Comparison of ENCODE assay signal across 22 mouse cellular contexts in the genomic region with DNA sequence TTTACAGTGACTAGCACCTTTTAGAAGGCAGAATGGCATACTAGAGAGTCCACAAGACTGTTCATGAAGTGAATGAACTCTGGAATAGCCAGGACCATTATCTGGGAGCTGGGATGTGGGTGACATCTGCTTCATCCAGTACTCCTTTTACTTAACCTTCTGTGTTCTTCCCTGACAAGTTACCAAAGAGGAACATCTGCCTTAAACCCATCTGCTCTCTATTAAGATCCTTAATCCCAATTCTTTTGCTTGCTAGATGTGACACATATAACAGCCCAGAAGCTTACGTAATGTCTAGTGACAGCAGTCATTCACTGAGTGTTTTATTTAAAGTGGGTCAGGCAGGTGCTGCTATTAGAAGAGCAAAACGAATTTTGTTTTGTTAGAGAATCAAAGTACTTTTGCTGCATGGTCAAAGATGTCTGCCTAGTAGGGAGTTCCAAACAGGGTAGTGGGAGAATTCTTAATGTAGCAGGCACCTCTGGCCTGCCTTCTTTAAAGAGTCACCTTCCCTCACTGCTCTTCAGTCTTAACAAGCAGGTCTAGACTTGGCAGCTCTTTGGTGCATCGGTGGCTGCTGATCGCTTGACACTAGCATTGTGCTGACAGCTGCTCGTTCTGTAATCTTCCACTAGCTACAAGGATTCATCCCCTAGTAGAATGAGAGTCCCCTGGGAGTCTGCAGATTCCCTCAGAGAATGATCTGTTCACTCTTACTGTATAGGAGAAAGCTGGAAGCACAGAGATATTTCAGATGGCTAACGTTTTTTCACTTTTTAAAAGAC. TPM values are rescaled to one million over a fixed set of nuclear protein-coding genes. Genes with fewer than 3 reads are reported as not detected.
DNase-seq lines count a peak whose midpoint lies in the region; ATAC-seq and TF ChIP-seq lines count a peak whose summit lies in the region.
"Had no signal": no experiment of that assay in that cellular context is flagged by ENCODE, and none has a peak within 500 bp of the region (broad histone marks: within the 10 kb centered on the region; RNA-seq: fewer than 3 reads in every experiment).

No protein-coding gene starts in this region.

- 71% methylated on average over 6 of the region's 6 CpGs for WGBS in embryonic facial prominence, embryonic 14.5 days
- 78% methylated on average over 6 of the region's 6 CpGs for WGBS in embryonic facial prominence, embryonic 10.5 days
- WGBS in heart, embryonic 13.5 days, result 39% methylated on average over 6 of the region's 6 CpGs
- 38% methylated on average over 6 of the region's 6 CpGs for WGBS in heart, embryonic 12.5 days
- WGBS in midbrain, postnatal 0 days, result 57% methylated on average over 6 of the region's 6 CpGs
- 57% methylated on average over 6 of the region's 6 CpGs for WGBS in midbrain, embryonic 13.5 days

- H3K27ac ChIP-seq in embryonic facial prominence, embryonic 14.5 days (replicated peaks; ENCODE audit: low read depth, low read length), result no peak overlapping the region
- H3K27ac ChIP-seq in embryonic facial prominence, embryonic 10.5 days (replicated peaks), result no peak overlapping the region
- 0 out of 2 replicates have a peak overlapping the region, but pooled peaks have one; percentile 31 for H3K27ac ChIP-seq in heart, embryonic 13.5 days (replicated peaks)
- no peak overlapping the region for H3K27ac ChIP-seq in heart, embryonic 12.5 days (ENCODE audit: poor library complexity, severe bottlenecking)
- H3K27ac ChIP-seq in midbrain, postnatal 0 days (ENCODE audit: low read depth, low read length), result no peak overlapping the region
- no peak overlapping the region for H3K27ac ChIP-seq in midbrain, embryonic 13.5 days
- H3K27ac ChIP-seq: embryonic facial prominence, embryonic 12.5 days; forebrain, embryonic 13.5 days; hindbrain, embryonic 12.5 days; layer of hippocampus, adult 2 months; macrophage; neural tube, embryonic 12.5 days had no signal

- no peak overlapping the region for H3K9ac ChIP-seq in embryonic facial prominence, embryonic 14.5 days (ENCODE audit: low read depth, low read length)
- no peak overlapping the region for H3K9ac ChIP-seq in heart, embryonic 13.5 days
- H3K9ac ChIP-seq in heart, embryonic 12.5 days, result no peak overlapping the region
- no peak overlapping the region for H3K9ac ChIP-seq in midbrain, postnatal 0 days (replicated peaks; ENCODE audit: low read length, poor library complexity, severe bottlenecking)
- H3K9ac ChIP-seq in midbrain, embryonic 13.5 days (replicated peaks), result no peak overlapping the region
- H3K9ac ChIP-seq: embryonic facial prominence, embryonic 12.5 days; forebrain, embryonic 13.5 days; hindbrain, embryonic 12.5 days; neural tube, embryonic 12.5 days had no signal

- H3K4me1 ChIP-seq in embryonic facial prominence, embryonic 14.5 days (ENCODE audit: control insufficient read depth, insufficient read depth, low read length), result no peaks in the 10 kb centered on the region
- no peaks in the 10 kb centered on the region for H3K4me1 ChIP-seq in embryonic facial prominence, embryonic 10.5 days
- peaks cover 14% of the 10 kb centered on the region for H3K4me1 ChIP-seq in heart, embryonic 13.5 days
- H3K4me1 ChIP-seq in heart, embryonic 12.5 days (replicated peaks), result peaks cover 7% of the 10 kb centered on the region
- no peaks in the 10 kb centered on the region for H3K4me1 ChIP-seq in midbrain, postnatal 0 days (ENCODE audit: insufficient read depth, low read length)
- peaks cover 22% of the 10 kb centered on the region; the same call in 1 of the 2 replicates for H3K4me1 ChIP-seq in midbrain, embryonic 13.5 days (replicated peaks)
- H3K4me1 ChIP-seq: embryonic facial prominence, embryonic 12.5 days; hindbrain, embryonic 12.5 days; neural tube, embryonic 12.5 days had no signal

- no peaks in the 10 kb centered on the region for H3K9me3 ChIP-seq in embryonic facial prominence, embryonic 14.5 days (ENCODE audit: control insufficient read depth, low read length)
- H3K9me3 ChIP-seq in embryonic facial prominence, embryonic 10.5 days, result no peaks in the 10 kb centered on the region
- H3K9me3 ChIP-seq in heart, embryonic 13.5 days, result no peaks in the 10 kb centered on the region
- H3K9me3 ChIP-seq in heart, embryonic 12.5 days (replicated peaks), result no peaks in the 10 kb centered on the region
- no peaks in the 10 kb centered on the region for H3K9me3 ChIP-seq in midbrain, postnatal 0 days (ENCODE audit: low read length)
- no peaks in the 10 kb centered on the region for H3K9me3 ChIP-seq in midbrain, embryonic 13.5 days
- H3K9me3 ChIP-seq: embryonic facial prominence, embryonic 12.5 days; forebrain, embryonic 13.5 days; hindbrain, embryonic 12.5 days; neural tube, embryonic 12.5 days had no signal

- H3K27me3 ChIP-seq in embryonic facial prominence, embryonic 14.5 days (replicated peaks; ENCODE audit: control insufficient read depth, insufficient read depth, low read length), result no peaks in the 10 kb centered on the region
- no peaks in the 10 kb centered on the region for H3K27me3 ChIP-seq in embryonic facial prominence, embryonic 10.5 days (replicated peaks; ENCODE audit: low read depth, poor library complexity, severe bottlenecking)
- no peaks in the 10 kb centered on the region for H3K27me3 ChIP-seq in heart, embryonic 13.5 days (replicated peaks)
- no peaks in the 10 kb centered on the region for H3K27me3 ChIP-seq in heart, embryonic 12.5 days (replicated peaks)
- no peaks in the 10 kb centered on the region for H3K27me3 ChIP-seq in midbrain, postnatal 0 days (ENCODE audit: insufficient read depth, low read length)
- no peaks in the 10 kb centered on the region for H3K27me3 ChIP-seq in midbrain, embryonic 13.5 days
- H3K27me3 ChIP-seq: embryonic facial prominence, embryonic 12.5 days; forebrain, embryonic 13.5 days; hindbrain, embryonic 12.5 days; neural tube, embryonic 12.5 days had no signal

- peak; percentile 34 for DNase-seq in embryonic facial prominence, embryonic 14.5 days (ENCODE audit: low spot score)
- no peak for DNase-seq in embryonic facial prominence, embryonic 10.5 days (ENCODE audit: low spot score)
- peak; percentile 21 for DNase-seq in midbrain, postnatal 0 days (ENCODE audit: low spot score)
- peak; percentile 73 for DNase-seq in retina, postnatal 1 day
- DNase-seq: adrenal gland, adult 2 months; cerebellum, adult 9-11 months; gastrocnemius, postnatal 10 days; kidney, adult 8-10 months; kidney, postnatal 10 days had no signal

- peaks cover 32% of the 10 kb centered on the region; the same call in 1 of the 2 replicates for H3K36me3 ChIP-seq in embryonic facial prominence, embryonic 14.5 days (ENCODE audit: control insufficient read depth, insufficient read depth, low read length)
- H3K36me3 ChIP-seq in embryonic facial prominence, embryonic 10.5 days (replicated peaks), result peaks cover 4% of the 10 kb centered on the region; the same call in 1 of the 2 replicates
- peaks cover 85% of the 10 kb centered on the region for H3K36me3 ChIP-seq in heart, embryonic 13.5 days
- H3K36me3 ChIP-seq in heart, embryonic 12.5 days, result peaks cover 51% of the 10 kb centered on the region
- peaks cover 4% of the 10 kb centered on the region; the same call in 1 of the 2 replicates for H3K36me3 ChIP-seq in midbrain, postnatal 0 days (ENCODE audit: insufficient read depth, low read length)
- H3K36me3 ChIP-seq in midbrain, embryonic 13.5 days, result peaks cover 35% of the 10 kb centered on the region

- ATAC-seq in embryonic facial prominence, embryonic 14.5 days (ENCODE audit: low read depth), result no peak
- no peak for ATAC-seq in heart, embryonic 13.5 days (ENCODE audit: extremely low read depth, insufficient number of reproducible peaks, low FRiP score, low TSS enrichment)
- ATAC-seq in heart, embryonic 12.5 days (ENCODE audit: insufficient number of reproducible peaks, low FRiP score), result no peak
- ATAC-seq in midbrain, postnatal 0 days (ENCODE audit: low FRiP score), result no peak
- ATAC-seq in midbrain, embryonic 13.5 days, result no peak
- ATAC-seq in inflammation-experienced regulatory T-cells, adult 6 months, result no peak
- ATAC-seq: forebrain, embryonic 13.5 days; lung, postnatal 0 days had no signal

- no peak overlapping the region for H3K4me3 ChIP-seq in embryonic facial prominence, embryonic 14.5 days (ENCODE audit: low read depth, low read length)
- no peak overlapping the region for H3K4me3 ChIP-seq in embryonic facial prominence, embryonic 10.5 days
- H3K4me3 ChIP-seq in heart, embryonic 13.5 days, result no peak overlapping the region
- no peak overlapping the region for H3K4me3 ChIP-seq in heart, embryonic 12.5 days
- H3K4me3 ChIP-seq in midbrain, postnatal 0 days (ENCODE audit: low read depth, low read length), result no peak overlapping the region
- no peak overlapping the region for H3K4me3 ChIP-seq in midbrain, embryonic 13.5 days (replicated peaks)
- H3K4me3 ChIP-seq: embryonic facial prominence, embryonic 12.5 days; erythroblast, embryonic 14.5 days; forebrain, embryonic 13.5 days; hindbrain, embryonic 12.5 days; layer of hippocampus, adult 2 months; neural tube, embryonic 12.5 days had no signal

- no peak overlapping the region for H3K4me2 ChIP-seq in embryonic facial prominence, embryonic 14.5 days (ENCODE audit: low read depth, low read length)
- H3K4me2 ChIP-seq in heart, embryonic 13.5 days, result no peak overlapping the region
- no peak overlapping the region for H3K4me2 ChIP-seq in heart, embryonic 12.5 days
- no peak overlapping the region for H3K4me2 ChIP-seq in midbrain, postnatal 0 days (ENCODE audit: low read depth, low read length, poor library complexity, severe bottlenecking)
- no peak overlapping the region for H3K4me2 ChIP-seq in midbrain, embryonic 13.5 days (replicated peaks)
- H3K4me2 ChIP-seq: embryonic facial prominence, embryonic 12.5 days; forebrain, embryonic 13.5 days; hindbrain, embryonic 12.5 days; neural tube, embryonic 12.5 days had no signal

- TF ChIP-seq CTCF in midbrain, postnatal 0 days (IDR thresholded peaks at IDR 0.05), result no peak

RNA-seq across cellular contexts. Expression of a gene that starts 27.9 kb away (rescaled TPM):
- 22.8 and 24.4 TPM in 2 replicates for polyA plus RNA-seq in embryonic facial prominence, embryonic 14.5 days (2014; fragmentation: Nextera tagmentation; extraction: Ambion mirVana)
- 42.0 and 43.2 TPM in 2 replicates for polyA plus RNA-seq in embryonic facial prominence, embryonic 10.5 days (2016; fragmentation: Nextera tagmentation; extraction: Ambion mirVana)
- 17.9 TPM in 2 replicates for polyA plus RNA-seq in heart, embryonic 13.5 days (2015; fragmentation: Nextera tagmentation; extraction: Ambion mirVana)
- 26.5 and 26.8 TPM in 2 replicates for polyA plus RNA-seq in heart, embryonic 12.5 days (2016; fragmentation: Nextera tagmentation; extraction: Ambion mirVana)
- 1.4 and 2.2 TPM in 2 replicates for total RNA-seq in midbrain, postnatal 0 days (2014; rRNA removed)
- polyA plus RNA-seq in midbrain, postnatal 0 days (2015; fragmentation: Nextera tagmentation; extraction: Ambion mirVana), result 2.2 and 3.5 TPM in 2 replicates
- polyA plus RNA-seq in midbrain, embryonic 13.5 days (2015; fragmentation: Nextera tagmentation; extraction: Ambion mirVana), result 16.7 and 17.6 TPM in 2 replicates
- 10 to 100 TPM in 1 of 3 experiments, 1 to 10 TPM in 2; 1.4 to 35.4 (median 4.2) TPM for polyA plus RNA-seq in inflammation-experienced regulatory T-cells, adult 6 months (2017; shearing (Covaris generic))
- polyA plus RNA-seq: adrenal gland, adult 2 months; liver, adult 2 months had no signal
